Mouse (Mus musculus) bone marrow, adult 2 months (tissue): ENCODE results near the gene Alk.

Experiments used
- CTCF ChIP-seq: fragments of 200-500 bp; IDR thresholded peaks from 2 replicates; pipeline ENCODE4 v1.5.1; 2011; ENCODE audit warnings: low read length, control low read depth; ENCODE audit not compliant: control insufficient read depth, insufficient read depth
- POLR2A ChIP-seq: fragments of 200-500 bp; IDR thresholded peaks from 2 replicates; pipeline ENCODE4 v1.6.1; 2011; ENCODE audit warnings: low read depth, mild to moderate bottlenecking, control low read depth, low read length, borderline replicate concordance; ENCODE audit not compliant: control insufficient read depth

GRCm38 (mm10) chr17:72401349-72401748 is 203.1 kb downstream of the Alk start:
- no peak for TF ChIP-seq POLR2A
- no peak for TF ChIP-seq CTCF
